ENCODE assay signal across 15 mouse cellular contexts in the genomic region with DNA sequence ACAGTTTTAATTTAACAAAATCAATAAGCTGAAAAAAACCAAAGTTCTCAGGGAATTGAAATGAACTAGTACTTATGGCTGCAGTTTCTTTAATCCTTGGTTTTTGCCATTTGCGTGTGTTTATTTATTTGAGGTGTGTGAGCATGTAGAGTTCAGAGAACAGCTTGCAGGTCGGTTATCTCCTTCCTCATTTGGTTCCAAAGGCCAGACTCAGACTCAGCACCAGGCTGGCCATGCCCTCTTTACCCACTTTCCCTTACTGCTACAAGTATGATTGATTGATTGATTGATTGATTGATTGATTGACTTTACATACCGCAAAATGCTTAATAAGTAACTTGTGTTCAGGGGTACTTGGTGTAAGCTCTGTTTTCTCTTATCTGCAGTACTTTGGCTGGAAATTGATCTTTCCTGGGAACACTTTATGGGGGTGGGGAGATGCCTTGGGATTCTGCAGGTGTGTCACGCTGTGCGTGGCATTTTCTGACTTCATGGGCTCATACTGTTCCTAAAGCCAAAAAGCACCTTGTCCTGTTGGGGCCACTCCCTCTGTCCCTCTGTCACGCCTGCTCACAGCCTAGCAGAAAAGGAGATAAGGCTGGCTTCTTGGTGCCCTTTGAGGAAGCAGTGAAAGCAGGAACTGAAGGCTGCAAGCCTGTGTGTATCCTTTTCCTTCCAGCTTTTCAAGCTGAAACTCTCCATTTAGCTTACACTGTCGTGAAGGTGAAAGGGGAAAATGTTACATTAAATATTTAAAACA.
DNase-seq lines count a peak whose midpoint lies in the region; ATAC-seq lines count a peak whose summit lies in the region.
"Had no signal": no experiment of that assay in that cellular context is flagged by ENCODE, and none has a peak within 500 bp of the region (broad histone marks: within the 10 kb centered on the region; RNA-seq: fewer than 3 reads in every experiment).

No protein-coding gene starts in this region.

- no peak overlapping the region for H3K4me2 ChIP-seq in heart, embryonic 11.5 days
- H3K4me2 ChIP-seq in intestine, embryonic 15.5 days (replicated peaks): peak overlapping the region; percentile 37; the same call in 1 of the 2 replicates
- H3K4me2 ChIP-seq in liver, embryonic 15.5 days: peak overlapping the region; percentile 25
- H3K4me2 ChIP-seq in stomach, embryonic 16.5 days (ENCODE audit: low read depth, low read length): 0 out of 2 replicates have a peak overlapping the region, but pooled peaks have one; percentile 5
- no peak overlapping the region for H3K4me2 ChIP-seq in midbrain, embryonic 14.5 days (ENCODE audit: low read length)
- H3K4me2 ChIP-seq: heart, embryonic 13.5 days; limb, embryonic 15.5 days had no signal

- H3K27ac ChIP-seq in heart, embryonic 11.5 days (ENCODE audit: low read depth, low read length): no peak overlapping the region
- peak overlapping the region; percentile 56; the same call in 1 of the 2 replicates for H3K27ac ChIP-seq in intestine, embryonic 15.5 days
- peak overlapping the region; percentile 25 for H3K27ac ChIP-seq in liver, embryonic 15.5 days (replicated peaks)
- H3K27ac ChIP-seq in stomach, embryonic 16.5 days (ENCODE audit: low read length): no peak overlapping the region
- no peak overlapping the region for H3K27ac ChIP-seq in midbrain, embryonic 14.5 days (replicated peaks; ENCODE audit: low read depth, low read length)
- H3K27ac ChIP-seq: heart, embryonic 13.5 days; limb, embryonic 15.5 days had no signal

- H3K4me1 ChIP-seq in heart, embryonic 11.5 days (ENCODE audit: control insufficient read depth, insufficient read depth, low read length): peaks cover 3% of the 10 kb centered on the region; the same call in 1 of the 2 replicates
- peaks cover 10% of the 10 kb centered on the region; the same call in 1 of the 2 replicates for H3K4me1 ChIP-seq in intestine, embryonic 15.5 days (replicated peaks)
- peaks cover 28% of the 10 kb centered on the region for H3K4me1 ChIP-seq in liver, embryonic 15.5 days (replicated peaks)
- H3K4me1 ChIP-seq in stomach, embryonic 16.5 days (ENCODE audit: control insufficient read depth, insufficient read depth, low read length): peaks cover 15% of the 10 kb centered on the region; the same call in 1 of the 2 replicates
- H3K4me1 ChIP-seq in midbrain, embryonic 14.5 days (ENCODE audit: control insufficient read depth, insufficient read depth, low read length): peaks cover 5% of the 10 kb centered on the region
- H3K4me1 ChIP-seq: limb, embryonic 15.5 days had no signal

- 44% methylated on average over 7 of the region's 7 CpGs for WGBS in heart, embryonic 11.5 days (ENCODE audit: insufficient replicate concordance)
- WGBS in intestine, embryonic 15.5 days: 50% methylated on average over 7 of the region's 7 CpGs
- 15% methylated on average over 7 of the region's 7 CpGs for WGBS in liver, embryonic 15.5 days (ENCODE audit: insufficient replicate concordance)
- 44% methylated on average over 7 of the region's 7 CpGs for WGBS in stomach, embryonic 16.5 days
- WGBS in midbrain, embryonic 14.5 days: 74% methylated on average over 7 of the region's 7 CpGs

- no peak overlapping the region for H3K9ac ChIP-seq in heart, embryonic 11.5 days (ENCODE audit: low read depth, low read length)
- H3K9ac ChIP-seq in intestine, embryonic 15.5 days: no peak overlapping the region
- no peak overlapping the region for H3K9ac ChIP-seq in liver, embryonic 15.5 days
- no peak overlapping the region for H3K9ac ChIP-seq in stomach, embryonic 16.5 days (ENCODE audit: low read length)
- H3K9ac ChIP-seq in midbrain, embryonic 14.5 days (replicated peaks; ENCODE audit: low read length): no peak overlapping the region
- H3K9ac ChIP-seq: heart, embryonic 13.5 days; limb, embryonic 15.5 days had no signal

- H3K36me3 ChIP-seq in heart, embryonic 11.5 days (ENCODE audit: control insufficient read depth, insufficient read depth, low read length): no peaks in the 10 kb centered on the region
- H3K36me3 ChIP-seq in intestine, embryonic 15.5 days: no peaks in the 10 kb centered on the region
- no peaks in the 10 kb centered on the region for H3K36me3 ChIP-seq in liver, embryonic 15.5 days (replicated peaks)
- H3K36me3 ChIP-seq in stomach, embryonic 16.5 days (ENCODE audit: control insufficient read depth, insufficient read depth, low read length): no peaks in the 10 kb centered on the region
- no peaks in the 10 kb centered on the region for H3K36me3 ChIP-seq in midbrain, embryonic 14.5 days (ENCODE audit: control insufficient read depth, insufficient read depth, low read length)
- H3K36me3 ChIP-seq: heart, embryonic 13.5 days; limb, embryonic 15.5 days had no signal

- no peak for ATAC-seq in heart, embryonic 11.5 days (replicated peaks; ENCODE audit: insufficient number of reproducible peaks, low FRiP score, low TSS enrichment)
- ATAC-seq in intestine, embryonic 15.5 days: peak; percentile 93
- ATAC-seq in liver, embryonic 15.5 days (ENCODE audit: insufficient read depth): peak; percentile 67
- ATAC-seq in stomach, embryonic 16.5 days (ENCODE audit: insufficient read depth, low FRiP score): peak; percentile 89
- no peak for ATAC-seq in midbrain, embryonic 14.5 days (ENCODE audit: low FRiP score, low TSS enrichment)

- DNase-seq in heart, adult 11 months: peak; percentile 22
- DNase-seq in urinary bladder, postnatal 14 days (ENCODE audit: low spot score): no peak
- DNase-seq in layer of hippocampus, adult 9-11 months: no peak
- DNase-seq in midbrain, embryonic 14.5 days: no peak
- DNase-seq: adrenal gland, postnatal 25 days; cerebellum, postnatal 10 days; lung, postnatal 36 days; retina, postnatal 1 day; thymus, postnatal 14 days had no signal

- H3K9me3 ChIP-seq in heart, embryonic 11.5 days (replicated peaks; ENCODE audit: control insufficient read depth, low read length): no peaks in the 10 kb centered on the region
- H3K9me3 ChIP-seq in intestine, embryonic 15.5 days: no peaks in the 10 kb centered on the region
- H3K9me3 ChIP-seq in liver, embryonic 15.5 days (replicated peaks): no peaks in the 10 kb centered on the region
- H3K9me3 ChIP-seq in stomach, embryonic 16.5 days (replicated peaks; ENCODE audit: control insufficient read depth, low read length): no peaks in the 10 kb centered on the region
- no peaks in the 10 kb centered on the region for H3K9me3 ChIP-seq in midbrain, embryonic 14.5 days (ENCODE audit: control insufficient read depth, low read length)
- H3K9me3 ChIP-seq: heart, embryonic 13.5 days; limb, embryonic 15.5 days had no signal

- H3K4me3 ChIP-seq in heart, embryonic 11.5 days (ENCODE audit: low read depth, low read length): no peak overlapping the region
- no peak overlapping the region for H3K4me3 ChIP-seq in intestine, embryonic 15.5 days (replicated peaks)
- no peak overlapping the region for H3K4me3 ChIP-seq in liver, embryonic 15.5 days (replicated peaks)
- no peak overlapping the region for H3K4me3 ChIP-seq in stomach, embryonic 16.5 days (replicated peaks; ENCODE audit: low read length)
- no peak overlapping the region for H3K4me3 ChIP-seq in midbrain, embryonic 14.5 days (replicated peaks; ENCODE audit: low read depth, low read length)
- H3K4me3 ChIP-seq: heart, embryonic 13.5 days; limb, embryonic 15.5 days had no signal

- H3K27me3 ChIP-seq in heart, embryonic 11.5 days (ENCODE audit: control insufficient read depth, insufficient read depth, low read length): no peaks in the 10 kb centered on the region
- no peaks in the 10 kb centered on the region for H3K27me3 ChIP-seq in intestine, embryonic 15.5 days (replicated peaks)
- H3K27me3 ChIP-seq in liver, embryonic 15.5 days: no peaks in the 10 kb centered on the region
- no peaks in the 10 kb centered on the region for H3K27me3 ChIP-seq in stomach, embryonic 16.5 days (ENCODE audit: control insufficient read depth, insufficient read depth, low read length)
- H3K27me3 ChIP-seq in midbrain, embryonic 14.5 days (ENCODE audit: control insufficient read depth, insufficient read depth, low read length): no peaks in the 10 kb centered on the region
- H3K27me3 ChIP-seq: heart, embryonic 13.5 days; limb, embryonic 15.5 days had no signal

Comparison
In these comparisons a context has a peak if more than half of its experiments do, and no peak if none do; other contexts are left out.
1. ATAC-seq: peak in intestine, embryonic 15.5 days (single experiment), liver, embryonic 15.5 days (single experiment) and stomach, embryonic 16.5 days (single experiment); none in heart, embryonic 11.5 days (single experiment) and midbrain, embryonic 14.5 days (single experiment).
2. H3K27ac ChIP-seq: peak in intestine, embryonic 15.5 days (single experiment) and liver, embryonic 15.5 days (single experiment); none in heart, embryonic 11.5 days (single experiment), stomach, embryonic 16.5 days (single experiment) and midbrain, embryonic 14.5 days (single experiment).
3. H3K4me2 ChIP-seq: peak in intestine, embryonic 15.5 days (single experiment), liver, embryonic 15.5 days (single experiment) and stomach, embryonic 16.5 days (single experiment); none in heart, embryonic 11.5 days (single experiment) and midbrain, embryonic 14.5 days (single experiment).